Mouse (Mus musculus): ENCODE measurements around the gene Ubac2. TPM values are rescaled to one million over a fixed set of nuclear protein-coding genes. Genes with fewer than 3 reads are reported as not detected.

The Ubac2 gene
- total RNA-seq, 2 experiments from 2014 or later: 34.5 to 35.7 TPM

- no peak for DNase-seq
These were observed 73.1 kb downstream of the Ubac2 start for GRCm38 (mm10) chr14:121951399-121952045.

GRCm38 (mm10) chr14:121952046-121952400, 73.6 kb downstream of the Ubac2 start:
- DNase-seq: no peak

GRCm38 (mm10) chr14:121954129-121954528, 75.7 kb downstream of the Ubac2 start:
- DNase-seq: no peak

GRCm38 (mm10) chr14:121954608-121955007, 76.2 kb downstream of the Ubac2 start:
- no peak for DNase-seq

GRCm38 (mm10) chr14:121955176-121955795, 76.9 kb downstream of the Ubac2 start:
- DNase-seq: no peak

GRCm38 (mm10) chr14:121956291-121956690, 77.9 kb downstream of the Ubac2 start:
- DNase-seq: no peak

GRCm38 (mm10) chr14:121957176-121957871, 78.9 kb downstream of the Ubac2 start:
- DNase-seq: no peak

- DNase-seq: no peak
These were observed 79.8 kb downstream of the Ubac2 start for GRCm38 (mm10) chr14:121958041-121958750.

GRCm38 (mm10) chr14:121958751-121959537, 80.5 kb downstream of the Ubac2 start:
- no peak for DNase-seq

GRCm38 (mm10) chr14:121959538-121959980, 81.1 kb downstream of the Ubac2 start:
- no peak for DNase-seq

- no peak for DNase-seq
These were observed 81.6 kb downstream of the Ubac2 start for GRCm38 (mm10) chr14:121960031-121960430.

- no peak for DNase-seq
These were observed 82.1 kb downstream of the Ubac2 start for GRCm38 (mm10) chr14:121960531-121960930.

GRCm38 (mm10) chr14:121960997-121961396, 82.6 kb downstream of the Ubac2 start:
- DNase-seq: no peak

- no peak for DNase-seq
These were observed 83.2 kb downstream of the Ubac2 start for GRCm38 (mm10) chr14:121961496-121962127.

- no peak for DNase-seq
These were observed 83.9 kb downstream of the Ubac2 start for GRCm38 (mm10) chr14:121962128-121962890.

- DNase-seq: no peak
These were observed 85.0 kb downstream of the Ubac2 start for GRCm38 (mm10) chr14:121963251-121963941.

GRCm38 (mm10) chr14:121963942-121964335, 85.5 kb downstream of the Ubac2 start:
- no peak for DNase-seq

- no peak for DNase-seq
These were observed 86.6 kb downstream of the Ubac2 start, which contains the start of gene Gpr183 for GRCm38 (mm10) chr14:121964990-121965389. Gene Gpr183 (minus strand): TSS chr14:121965195.

GRCm38 (mm10) chr14:121965461-121965860, 87.0 kb downstream of the Ubac2 start:
- no peak for DNase-seq

GRCm38 (mm10) chr14:121967095-121967494, 88.7 kb downstream of the Ubac2 start:
- no peak for DNase-seq
